Mouse (Mus musculus) lung, postnatal 0 days (tissue): ENCODE measurements around the gene Cog3.

Source experiments
- CTCF ChIP-seq: IDR thresholded peaks from 2 replicates; pipeline ENCODE4 v1.5.1; 2016; ENCODE audit warnings: antibody characterized with exemption, mild to moderate bottlenecking
- EP300 ChIP-seq: IDR thresholded peaks from 2 replicates; pipeline ENCODE4 v1.6.1; 2016; ENCODE audit warnings: antibody characterized with exemption, mild to moderate bottlenecking, control low read depth

GRCm38 (mm10) chr14:75786868-75787793 is 32.8 kb upstream of the Cog3 start, which contains the start of gene Slc25a30:
- TF ChIP-seq CTCF (no peak), EP300 (no peak)
